Mouse (Mus musculus): ENCODE data around the gene Picalm. TPM values are rescaled to one million over a fixed set of nuclear protein-coding genes. Genes with fewer than 3 reads are reported as not detected.

Picalm gene
- total RNA-seq, 2 experiments from 2014 or later = 252 to 253 TPM

Other genes with a start within 250 kb of the Picalm start
- gene Ccdc81, start 226.6 kb upstream of the Picalm start, total RNA-seq (2015) = not detected in 2 replicates
- gene Ccdc81, start 226.6 kb upstream of the Picalm start, total RNA-seq (2017) = 0.04 TPM in 1 of 2 replicates, not detected in the other
- gene Hikeshi, start 189.0 kb upstream of the Picalm start, total RNA-seq (2015) = 52.8 and 57.4 TPM in 2 replicates
- 62.7 and 90.2 TPM in 2 replicates for gene Hikeshi, start 189.0 kb upstream of the Picalm start, total RNA-seq (2017)
- gene Eed, start 149.2 kb upstream of the Picalm start, total RNA-seq (2015) = 126 and 156 TPM in 2 replicates
- 114 and 124 TPM in 2 replicates for gene Eed, start 149.2 kb upstream of the Picalm start, total RNA-seq (2017)
- not detected in 2 replicates for gene Ccdc83, start 135.6 kb downstream of the Picalm start, total RNA-seq (2015)
- gene Ccdc83, start 135.6 kb downstream of the Picalm start, total RNA-seq (2017) = not detected in 2 replicates
- 1.4 and 1.9 TPM in 2 replicates for gene Sytl2, start 172.0 kb downstream of the Picalm start, total RNA-seq (2015)
- 1.7 and 2.3 TPM in 2 replicates for gene Sytl2, start 172.0 kb downstream of the Picalm start, total RNA-seq (2017)

All from megakaryocyte, adult 5-6 weeks (primary cell).